Mouse (Mus musculus) G1E (cell line): Measurements from ENCODE around the gene Shb.

ENCODE experiments used
- CTCF ChIP-seq: IDR thresholded peaks from 2 replicates; pipeline ENCODE4 v1.5.1; 2012; ENCODE audit warnings: low read depth, low read length, inconsistent platforms, mixed read lengths
- POLR2AphosphoS5 ChIP-seq: IDR thresholded peaks from 2 replicates; pipeline ENCODE4 v1.6.1; 2012; ENCODE audit warnings: low read depth, low read length, inconsistent platforms; ENCODE audit not compliant: insufficient replicate concordance

GRCm38 (mm10) chr4:45405315-45405714 is 127.0 kb downstream of the Shb start:
- TF ChIP-seq CTCF: no peak
- TF ChIP-seq POLR2AphosphoS5: no peak
